Mouse (Mus musculus) spleen, postnatal 10 days (tissue): ENCODE data around the gene Ate1.
A peak's percentile ranks its signal among the peaks of the same experiment; 100 is the strongest.
"Not testable (repeated sequence)": the region's sequence is repeated elsewhere in the genome, so short reads cannot be mapped to it uniquely, and the experiment has no call there.

Experiments used
- DNase-seq, 2 experiments: peaks; one replicate each; pipeline ENCODE4 v3.0.0; 2021 to 2022; ENCODE audit warnings: low spot score in 2 of 2

Ate1 gene

GRCm38 (mm10) chr7:130523451-130523850, 3.3 kb upstream of the Ate1 start:
- DNase-seq = no peak

GRCm38 (mm10) chr7:130520812-130521422, 748 bp upstream of the Ate1 start:
- no peak for DNase-seq

- peak; percentile 96 to 99 for DNase-seq
These were observed 797 bp downstream of the Ate1 start for GRCm38 (mm10) chr7:130519096-130520048.

GRCm38 (mm10) chr7:130518213-130519095, 1.7 kb downstream of the Ate1 start:
- no peak for DNase-seq

- no peak for DNase-seq
These were observed 9.9 kb downstream of the Ate1 start for GRCm38 (mm10) chr7:130510243-130510642.

- DNase-seq = no peak
These were observed 17.2 kb downstream of the Ate1 start for GRCm38 (mm10) chr7:130503006-130503405.

GRCm38 (mm10) chr7:130501499-130501898, 18.7 kb downstream of the Ate1 start:
- no peak for DNase-seq

GRCm38 (mm10) chr7:130493346-130493745, 26.8 kb downstream of the Ate1 start:
- DNase-seq = no peak

- no peak for DNase-seq
These were observed 28.1 kb downstream of the Ate1 start for GRCm38 (mm10) chr7:130492026-130492425.

GRCm38 (mm10) chr7:130479003-130479402, 41.2 kb downstream of the Ate1 start:
- DNase-seq = not testable (repeated sequence)

- DNase-seq = peak in 1 of 2 experiments; percentile 30
These were observed 44.2 kb downstream of the Ate1 start for GRCm38 (mm10) chr7:130475970-130476369.

GRCm38 (mm10) chr7:130473881-130474280, 46.3 kb downstream of the Ate1 start:
- DNase-seq = no peak

- no peak for DNase-seq
These were observed 47.5 kb downstream of the Ate1 start for GRCm38 (mm10) chr7:130472683-130473082.

- no peak for DNase-seq
These were observed 49.1 kb downstream of the Ate1 start for GRCm38 (mm10) chr7:130471045-130471444.

- no peak for DNase-seq
These were observed 64.5 kb downstream of the Ate1 start for GRCm38 (mm10) chr7:130455587-130456246.

GRCm38 (mm10) chr7:130454226-130454625, 65.9 kb downstream of the Ate1 start:
- DNase-seq = no peak

- no peak for DNase-seq
These were observed 84.4 kb downstream of the Ate1 start for GRCm38 (mm10) chr7:130435776-130436175.

- no peak for DNase-seq
These were observed 88.0 kb downstream of the Ate1 start for GRCm38 (mm10) chr7:130432141-130432540.

- DNase-seq = no peak
These were observed 93.6 kb downstream of the Ate1 start for GRCm38 (mm10) chr7:130426586-130426985.

- DNase-seq = no peak
These were observed 94.2 kb downstream of the Ate1 start for GRCm38 (mm10) chr7:130425991-130426390.

GRCm38 (mm10) chr7:130419961-130420360, 100.2 kb downstream of the Ate1 start:
- DNase-seq = no peak
